Mouse (Mus musculus) embryo, embryonic 10 days (tissue): ENCODE results near the gene Arhgap29.

ENCODE experiments used
- DNase-seq: peaks from one replicate; pipeline ENCODE4 v3.0.0-alpha.2; 2015; ENCODE audit warnings: low spot score

Arhgap29 gene

GRCm38 (mm10) chr3:121941204-121941745, 11.1 kb upstream of the Arhgap29 start:
- DNase-seq = no peak

DNA sequence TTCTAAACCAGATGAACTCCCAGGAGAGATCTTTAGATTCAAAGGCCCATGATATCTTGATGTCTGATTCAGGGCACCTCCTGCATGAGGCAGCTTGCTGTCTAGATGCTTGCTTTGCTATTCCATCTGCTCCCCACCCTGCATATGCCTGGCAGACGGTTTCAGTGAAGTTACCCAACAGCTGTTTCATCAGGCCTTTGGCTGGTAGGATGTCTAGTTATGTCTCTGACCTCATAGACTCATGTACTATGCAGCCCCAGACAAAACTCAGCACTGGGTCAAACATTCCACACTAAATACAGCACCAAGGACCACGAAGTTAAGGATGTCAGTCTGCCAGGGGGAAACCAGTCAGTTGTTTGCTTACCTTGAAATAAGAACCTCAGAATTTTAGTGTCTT, 6.4 kb upstream of the Arhgap29 start:
- DNase-seq = no peak

DNA sequence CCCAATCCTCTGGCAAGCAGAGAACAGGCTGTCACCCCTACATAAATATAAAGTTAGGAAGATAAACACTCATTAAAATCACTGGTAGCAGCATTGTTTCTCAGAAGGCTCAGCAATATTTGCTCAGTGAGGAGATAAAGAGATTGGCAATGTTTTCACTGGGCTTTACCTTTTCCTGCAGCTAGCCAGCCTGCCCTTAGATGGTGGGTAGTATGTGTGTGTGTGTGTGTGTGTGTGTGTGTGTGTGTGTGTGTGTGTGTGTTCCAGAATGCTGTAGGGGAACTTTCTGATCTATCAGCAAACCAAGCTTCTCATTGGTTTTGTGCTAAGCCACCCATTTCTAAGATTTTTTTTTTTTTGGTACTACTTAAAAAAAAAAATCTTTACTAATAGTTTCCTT, 5.6 kb upstream of the Arhgap29 start:
- DNase-seq = no peak

DNA sequence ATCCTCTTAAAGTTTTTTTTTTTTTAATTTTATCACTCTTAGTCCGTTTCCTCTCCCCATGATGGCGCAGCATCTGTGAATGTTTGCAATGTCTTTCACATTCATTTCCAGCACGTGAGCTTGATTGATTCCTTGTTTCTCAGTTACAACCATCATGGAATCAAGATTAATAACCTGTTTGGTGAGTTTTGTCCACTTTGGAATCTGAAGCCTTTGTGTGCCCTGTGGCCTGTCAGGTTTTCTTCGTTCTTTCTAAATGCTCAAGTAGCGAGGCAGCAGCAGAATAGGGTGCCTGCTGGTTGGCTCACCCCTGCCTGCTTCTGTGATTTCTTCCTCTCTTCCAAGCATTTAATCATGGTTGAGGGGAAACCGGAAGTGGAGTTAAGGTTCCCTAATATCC, 2.2 kb upstream of the Arhgap29 start:
- peak; percentile 20 for DNase-seq

GRCm38 (mm10) chr3:121951116-121951515, 1.2 kb upstream of the Arhgap29 start:
- no peak for DNase-seq

DNA sequence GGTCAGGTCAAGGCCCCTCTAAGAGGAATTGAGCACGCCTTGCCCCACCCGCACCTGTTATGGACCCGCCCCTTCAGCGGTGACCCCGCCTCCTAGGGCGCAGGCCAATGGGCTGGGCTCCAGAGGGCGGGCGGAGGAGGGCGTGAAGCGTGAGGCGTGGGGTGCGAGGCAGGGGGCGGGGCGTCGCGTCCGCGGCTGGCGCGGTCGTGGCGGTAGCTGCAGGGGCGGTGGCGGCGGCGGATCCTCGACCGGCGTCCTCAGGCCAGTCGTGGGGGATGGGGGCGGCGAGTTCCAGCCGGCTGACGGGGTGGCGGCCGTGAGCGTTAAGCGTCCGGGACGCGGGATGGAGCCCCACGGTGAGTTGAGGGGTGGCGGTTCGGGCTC, 700 bp downstream of the Arhgap29 start:
- peak; percentile 86 for DNase-seq

DNA sequence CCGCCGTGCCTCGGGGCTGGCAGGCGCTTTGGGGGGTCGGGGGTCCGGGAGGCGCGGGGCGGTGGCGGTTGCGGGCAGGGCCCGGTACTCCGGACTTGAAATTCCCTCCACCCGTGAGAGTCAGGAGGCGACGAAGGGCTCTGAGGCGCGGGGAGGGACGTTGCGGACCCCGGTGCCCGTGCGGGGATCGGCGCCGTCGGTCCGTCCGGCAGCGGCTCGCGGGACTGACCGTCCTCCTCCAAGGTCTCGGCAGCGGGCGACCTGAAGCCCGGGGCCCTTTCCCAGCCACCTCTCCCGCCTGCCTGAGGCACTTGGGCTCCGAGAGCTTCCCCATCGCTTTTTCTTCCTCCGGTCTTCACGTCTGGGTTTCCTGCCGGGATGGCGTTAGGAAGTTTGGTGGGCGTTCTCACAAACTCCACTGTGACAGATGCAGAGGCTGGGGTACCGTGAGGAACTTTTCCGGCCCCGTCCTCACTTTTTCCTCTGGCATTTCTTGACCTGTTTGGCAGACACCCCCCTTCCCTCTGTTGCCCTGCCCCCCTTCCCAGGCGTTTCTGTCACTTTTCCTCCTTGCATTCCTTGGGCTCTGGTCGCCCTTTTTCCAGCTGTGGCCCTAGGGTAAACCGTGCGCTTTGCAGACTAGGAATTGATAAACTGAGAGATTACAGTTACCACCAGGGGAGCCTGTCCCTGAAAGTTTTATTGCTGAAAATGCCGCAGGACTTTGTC, 1.3 kb downstream of the Arhgap29 start:
- peak; percentile 50 for DNase-seq

- no peak for DNase-seq
Measured at GRCm38 (mm10) chr3:121954421-121954820, 2.1 kb downstream of the Arhgap29 start.

DNA sequence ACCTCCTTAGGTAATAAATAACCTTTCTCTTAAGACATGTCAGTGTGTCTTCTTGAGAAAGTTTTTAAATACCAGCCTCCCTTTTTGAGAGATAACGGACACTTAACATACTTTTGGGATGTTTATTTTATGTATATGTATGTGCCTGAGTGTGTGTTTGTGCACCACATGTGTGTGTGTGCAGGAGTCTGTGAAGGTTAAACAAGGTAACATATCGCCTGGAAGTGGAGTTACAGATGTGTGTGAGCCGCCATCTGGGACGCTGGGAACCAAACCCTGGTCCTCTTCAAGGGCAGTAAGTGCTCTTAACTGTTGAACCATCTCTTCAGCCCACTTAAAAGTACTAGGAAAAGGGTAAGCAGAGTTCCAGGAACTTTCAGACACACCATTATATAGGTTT, 3.2 kb downstream of the Arhgap29 start:
- DNase-seq = no peak

DNA sequence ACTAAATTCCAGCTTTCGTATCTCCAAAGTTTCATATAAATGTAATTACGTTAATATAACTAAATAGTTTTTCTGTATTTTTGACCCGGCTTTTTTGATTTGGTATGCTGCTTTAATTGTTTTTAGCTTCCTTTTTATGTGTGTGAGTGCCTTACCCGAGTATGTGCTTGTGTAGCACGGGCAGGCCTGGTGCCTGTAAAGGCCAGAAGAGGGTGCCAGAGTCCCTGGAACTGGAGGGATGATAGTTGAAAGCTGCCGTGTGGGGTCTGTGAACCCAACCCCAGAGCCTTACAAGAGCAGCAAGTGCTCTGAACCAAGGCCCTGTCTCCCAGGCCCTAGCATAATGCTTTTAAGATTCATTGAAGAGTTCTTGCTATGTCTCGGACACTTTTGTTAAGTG, 4.4 kb downstream of the Arhgap29 start:
- no peak for DNase-seq

DNA sequence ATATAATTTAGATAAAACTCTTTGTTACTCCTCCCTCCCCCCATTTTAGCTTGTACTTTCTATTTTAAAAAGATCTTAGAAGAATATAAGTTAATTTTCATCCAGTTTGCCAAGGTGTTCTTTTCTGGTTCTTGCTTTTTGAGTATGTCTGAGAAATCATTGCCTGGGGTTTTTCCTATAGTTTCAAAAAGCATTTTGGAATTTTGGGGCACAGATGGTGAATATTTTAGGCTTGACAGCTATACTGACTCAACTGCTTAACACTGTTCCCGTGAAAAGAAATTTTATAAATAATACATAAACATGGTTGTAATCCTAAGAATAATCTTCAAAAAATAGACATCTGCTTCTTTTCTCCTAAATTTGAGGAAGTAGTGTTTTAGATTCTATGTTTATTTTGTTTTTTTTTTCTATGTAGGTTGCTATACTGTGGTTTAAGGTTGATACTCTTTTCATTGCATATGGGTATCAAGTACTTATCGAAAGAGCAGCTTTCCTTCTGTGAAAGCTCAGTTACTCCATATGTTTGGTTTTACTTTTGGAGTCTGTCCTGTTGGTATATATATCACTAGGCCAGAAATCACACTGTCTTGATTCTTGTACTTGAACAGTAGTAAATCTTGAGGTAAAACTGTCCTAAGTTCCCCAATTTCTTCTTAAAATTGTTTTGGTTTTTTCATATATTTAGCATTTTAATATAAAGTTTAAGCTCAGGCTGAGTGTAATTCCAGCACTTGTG, 5.4 kb downstream of the Arhgap29 start:
- no peak for DNase-seq

GRCm38 (mm10) chr3:121964173-121964572, 11.8 kb downstream of the Arhgap29 start:
- peak; percentile 88 for DNase-seq

DNA sequence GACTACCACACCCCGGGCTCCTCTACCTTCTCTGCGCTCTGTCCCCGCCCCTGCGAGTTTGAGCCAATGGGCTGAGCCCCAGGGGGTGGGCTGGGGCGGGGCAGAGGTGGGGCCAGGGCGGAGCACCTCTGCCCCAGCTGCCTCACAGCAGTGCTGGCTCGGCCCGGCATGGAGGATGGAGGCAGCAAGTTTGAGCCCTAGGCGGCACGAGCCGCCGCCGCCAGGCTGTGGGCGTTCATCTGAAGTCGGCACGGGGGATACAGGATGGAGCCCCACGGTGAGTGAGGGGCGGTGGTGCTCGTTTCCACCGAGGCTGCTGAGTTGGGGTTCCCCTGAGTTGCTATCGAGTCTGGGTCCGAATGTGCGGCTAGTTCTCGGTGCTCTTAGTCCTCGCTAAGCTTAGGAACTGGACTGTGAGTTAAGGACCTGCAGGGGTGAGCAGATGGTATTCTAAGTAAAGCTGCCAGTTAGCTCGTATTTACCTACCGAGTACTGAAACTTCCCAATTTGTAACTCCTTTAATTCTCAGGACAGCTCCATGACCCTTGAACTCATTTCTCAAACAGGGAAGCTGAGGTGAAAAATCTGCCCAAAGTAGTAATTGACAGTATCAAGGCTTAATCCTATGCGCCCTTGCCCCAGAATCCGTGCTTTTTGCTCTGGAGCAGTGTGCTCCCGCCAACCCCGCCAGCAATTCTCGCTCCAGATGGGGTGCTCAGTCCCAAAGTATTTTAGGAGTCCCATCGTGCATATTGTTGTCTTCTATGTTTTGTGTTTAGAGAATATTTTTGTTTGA, 15.5 kb downstream of the Arhgap29 start:
- peak; percentile 92 for DNase-seq

DNA sequence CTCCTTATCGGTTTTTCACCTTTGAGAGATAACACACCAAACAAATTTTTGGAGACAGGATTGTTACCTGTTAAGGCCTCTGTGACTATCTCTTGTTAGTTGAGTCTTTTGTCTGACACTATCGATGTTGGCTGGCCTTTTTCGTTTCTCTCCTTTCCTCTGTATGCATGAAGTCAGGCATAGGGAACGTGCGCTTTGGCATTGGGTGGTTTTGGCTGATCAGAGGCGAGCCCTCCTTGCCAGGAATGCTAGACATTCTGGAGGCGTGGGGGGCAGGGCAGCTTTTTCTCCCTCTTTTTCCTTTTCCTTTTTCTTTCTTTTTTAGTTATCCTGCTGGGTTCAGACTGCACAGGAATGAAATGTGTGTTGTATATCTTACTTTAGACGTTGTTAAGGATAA, 16.3 kb downstream of the Arhgap29 start:
- peak; percentile 80 for DNase-seq

DNA sequence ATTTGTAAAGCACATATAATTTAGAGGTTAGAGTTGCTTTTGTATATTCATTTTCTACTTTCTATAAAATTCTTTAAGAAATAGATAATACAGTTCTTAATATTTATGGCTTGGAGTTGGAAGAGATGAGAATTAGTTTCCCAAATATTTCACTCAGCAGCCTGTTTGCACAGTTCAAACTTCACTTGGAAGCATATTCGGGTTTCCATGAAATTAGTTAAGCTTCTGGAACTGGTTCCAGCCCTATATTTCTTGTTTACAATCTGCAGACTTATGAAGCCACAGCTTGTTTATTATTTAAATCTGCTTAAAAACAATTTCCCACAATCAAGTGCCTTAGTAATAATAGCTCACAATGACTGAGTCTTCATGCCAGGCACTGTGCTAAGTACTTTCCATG, 17.1 kb downstream of the Arhgap29 start:
- DNase-seq = no peak

- no peak for DNase-seq
Measured at GRCm38 (mm10) chr3:121973761-121974160, 21.4 kb downstream of the Arhgap29 start.

- DNase-seq = no peak
Measured at GRCm38 (mm10) chr3:121975381-121975780, 23.0 kb downstream of the Arhgap29 start.

DNA sequence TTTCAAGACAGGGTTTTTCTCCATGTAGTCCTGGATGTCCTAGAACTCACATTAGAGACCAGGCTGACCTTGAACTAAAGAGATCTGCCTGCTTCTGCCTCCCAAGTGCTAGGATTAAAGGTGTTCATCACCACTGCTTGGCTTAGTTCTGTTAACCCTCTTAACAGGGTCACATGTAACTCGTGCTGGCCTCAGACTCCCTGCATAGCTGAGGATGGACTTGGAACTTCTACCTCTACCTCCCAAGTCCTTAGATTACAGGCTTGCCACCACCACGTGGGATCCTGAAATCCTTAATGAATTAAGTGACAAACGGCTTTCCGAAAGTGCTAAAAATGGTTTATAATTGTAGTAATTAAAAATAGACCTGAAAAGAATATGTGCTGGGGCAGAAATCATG, 29.0 kb downstream of the Arhgap29 start:
- DNase-seq = no peak

- no peak for DNase-seq
Measured at GRCm38 (mm10) chr3:121982450-121982849, 30.1 kb downstream of the Arhgap29 start.

GRCm38 (mm10) chr3:121995125-121995524, 42.8 kb downstream of the Arhgap29 start:
- DNase-seq = no peak

- peak; percentile 19 for DNase-seq
Measured at GRCm38 (mm10) chr3:121999934-122000333, 47.6 kb downstream of the Arhgap29 start.

DNA sequence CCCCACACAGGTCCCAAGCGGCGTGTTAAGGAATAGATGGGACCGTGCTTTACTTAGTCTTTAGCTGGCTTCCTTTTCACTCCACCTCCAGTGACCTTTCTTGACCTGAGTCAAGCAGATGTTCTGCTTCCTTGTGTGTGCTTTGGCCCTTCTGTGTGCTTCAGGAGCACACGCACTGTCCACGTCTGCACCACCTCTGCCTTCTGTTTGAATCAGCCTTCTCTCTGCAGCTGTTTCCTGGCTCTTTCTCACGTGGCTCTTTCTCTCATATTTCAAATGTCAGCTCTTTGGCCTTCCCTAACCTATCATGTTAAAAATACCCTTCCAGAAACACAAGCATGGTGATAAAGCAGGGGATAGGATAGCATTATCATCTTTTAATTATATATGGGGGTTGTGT, 49.2 kb downstream of the Arhgap29 start:
- peak; percentile 45 for DNase-seq

DNA sequence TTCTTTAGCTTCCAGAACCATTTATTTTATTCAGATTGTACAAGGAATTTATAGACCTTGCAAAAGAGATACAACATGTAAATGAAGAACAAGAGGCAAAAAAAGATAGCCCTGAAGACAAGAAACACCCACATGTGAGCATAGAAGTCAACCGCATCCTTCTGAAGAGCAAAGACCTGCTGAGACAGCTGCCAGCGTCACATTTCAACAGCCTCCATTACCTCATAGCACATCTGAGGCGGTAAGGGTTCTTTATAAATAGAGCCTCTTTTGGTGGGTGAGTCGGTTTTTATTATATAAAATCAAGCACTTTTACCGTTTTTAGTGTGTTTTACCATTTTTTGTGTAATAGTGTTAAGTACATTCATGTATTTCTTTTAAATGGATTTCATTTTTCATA, 57.5 kb downstream of the Arhgap29 start:
- DNase-seq = no peak
